In genomic region chr2:17715149-17715767, GRCm38 (mm10) we compare ENCODE assay signal across 24 mouse cellular contexts. TPM values are rescaled to one million over a fixed set of nuclear protein-coding genes. Genes with fewer than 3 reads are reported as not detected.
DNase-seq lines count a peak whose midpoint lies in the region; ATAC-seq and TF ChIP-seq lines count a peak whose summit lies in the region.
"Had no signal": no experiment of that assay in that cellular context is flagged by ENCODE, and none has a peak within 500 bp of the region (broad histone marks: within the 10 kb centered on the region; RNA-seq: fewer than 3 reads in every experiment).

No protein-coding gene starts in this region.

- peaks cover 9% of the 10 kb centered on the region for H3K4me1 ChIP-seq in lung, adult 2 months (ENCODE audit: control insufficient read depth, insufficient read depth, low read length)
- H3K4me1 ChIP-seq in olfactory bulb, adult 2 months (ENCODE audit: control insufficient read depth, insufficient read depth, low read length), result peaks cover 11% of the 10 kb centered on the region
- H3K4me1 ChIP-seq in intestine, postnatal 0 days (replicated peaks; ENCODE audit: control insufficient read depth, insufficient read depth, low read length), result no peaks in the 10 kb centered on the region
- H3K4me1 ChIP-seq: embryonic facial prominence, embryonic 13.5 days; neural tube, embryonic 15.5 days; stomach, embryonic 15.5 days had no signal

- no peaks in the 10 kb centered on the region for H3K27me3 ChIP-seq in intestine, postnatal 0 days (replicated peaks; ENCODE audit: control insufficient read depth, insufficient read depth, low read length)
- H3K27me3 ChIP-seq: embryonic facial prominence, embryonic 13.5 days; heart, embryonic 12.5 days; neural tube, embryonic 15.5 days; stomach, embryonic 15.5 days had no signal

- DNase-seq in layer of hippocampus, adult 2 months (ENCODE audit: low spot score in 2 of 2), result no peak
- DNase-seq in layer of hippocampus, postnatal 25 days (ENCODE audit: extremely low spot score in 1 of 2, low spot score in 1 of 2), result no peak
- DNase-seq in right cerebral cortex, adult 18-20 months, result peak; percentile 31
- DNase-seq in right cerebral cortex, postnatal 10 days (ENCODE audit: low spot score in 2 of 2), result no peak
- peak; percentile 56 for DNase-seq in lung, adult 2 months
- no peak for DNase-seq in ovary, adult 18-20 months (ENCODE audit: low spot score)
- DNase-seq: adrenal gland, postnatal 36 days; B cell, adult 2 months; cerebellum, adult 8-10 months; gastrocnemius, postnatal 36 days; liver; liver, postnatal 0 days; retina, postnatal 1 day; spleen, adult 18-20 months had no signal

- no peaks in the 10 kb centered on the region for H3K9me3 ChIP-seq in intestine, postnatal 0 days (ENCODE audit: control insufficient read depth)
- H3K9me3 ChIP-seq: embryonic facial prominence, embryonic 13.5 days; heart, embryonic 12.5 days; neural tube, embryonic 15.5 days; stomach, embryonic 15.5 days had no signal

- no peak overlapping the region for H3K9ac ChIP-seq in intestine, postnatal 0 days (ENCODE audit: low read depth, low read length)
- H3K9ac ChIP-seq: embryonic facial prominence, embryonic 13.5 days; heart, embryonic 12.5 days; hindbrain, embryonic 14.5 days; liver, postnatal 0 days; neural tube, embryonic 15.5 days; stomach, embryonic 15.5 days had no signal

- H3K27ac ChIP-seq in layer of hippocampus, adult 2 months, result peak overlapping the region; percentile 89
- peak overlapping the region; percentile 65 for H3K27ac ChIP-seq in olfactory bulb, adult 2 months (ENCODE audit: insufficient read depth, low read depth, low read length)
- H3K27ac ChIP-seq in intestine, postnatal 0 days (ENCODE audit: low read depth, low read length), result no peak overlapping the region
- H3K27ac ChIP-seq: embryonic facial prominence, embryonic 13.5 days; hindbrain, embryonic 14.5 days; kidney, postnatal 0 days; neural tube, embryonic 15.5 days; stomach, embryonic 15.5 days had no signal

- no peak for ATAC-seq in intestine, postnatal 0 days
- ATAC-seq: intestine, embryonic 16.5 days; liver, postnatal 0 days had no signal

- no peak for TF ChIP-seq CTCF in layer of hippocampus, adult 2 months (conservative IDR thresholded peaks at IDR 0.05)
- TF ChIP-seq CTCF in lung, adult 2 months (IDR thresholded peaks at IDR 0.05; ENCODE audit: insufficient read depth, low read length), result no peak
- TF ChIP-seq CTCF in olfactory bulb, adult 2 months (IDR thresholded peaks at IDR 0.05; ENCODE audit: insufficient read depth, low read depth, low read length), result no peak
- no peak for TF ChIP-seq CTCF in intestine, postnatal 0 days (IDR thresholded peaks at IDR 0.05; ENCODE audit: low read depth)

- TF ChIP-seq POLR2A in lung, adult 2 months (IDR thresholded peaks at IDR 0.05; ENCODE audit: borderline replicate concordance, extremely low read depth, low read depth, low read length), result no peak
- no peak for TF ChIP-seq POLR2A in olfactory bulb, adult 2 months (IDR thresholded peaks at IDR 0.05; ENCODE audit: insufficient read depth, low read depth, low read length)

- no peak overlapping the region for H3K4me2 ChIP-seq in intestine, postnatal 0 days (replicated peaks; ENCODE audit: low read depth)
- H3K4me2 ChIP-seq: embryonic facial prominence, embryonic 13.5 days; heart, embryonic 12.5 days; hindbrain, embryonic 14.5 days; neural tube, embryonic 15.5 days; stomach, embryonic 15.5 days had no signal

- no peaks in the 10 kb centered on the region for H3K36me3 ChIP-seq in intestine, postnatal 0 days (ENCODE audit: control insufficient read depth, insufficient read depth)
- H3K36me3 ChIP-seq: embryonic facial prominence, embryonic 13.5 days; heart, embryonic 12.5 days; neural tube, embryonic 15.5 days; stomach, embryonic 15.5 days had no signal

- WGBS in lung, adult 2 months, result 59% methylated on average over 9 of the region's 9 CpGs
- WGBS in olfactory bulb, adult 2 months, result 43% methylated on average over 9 of the region's 9 CpGs
- 72% methylated on average over 9 of the region's 9 CpGs for WGBS in intestine, postnatal 0 days

- H3K4me3 ChIP-seq in layer of hippocampus, adult 2 months, result no peak overlapping the region
- no peak overlapping the region for H3K4me3 ChIP-seq in lung, adult 2 months (replicated peaks; ENCODE audit: extremely low read depth, low read depth, low read length)
- H3K4me3 ChIP-seq in olfactory bulb, adult 2 months (ENCODE audit: insufficient read depth, low read depth, low read length), result no peak overlapping the region
- no peak overlapping the region for H3K4me3 ChIP-seq in intestine, postnatal 0 days (ENCODE audit: low read depth, low read length)
- H3K4me3 ChIP-seq: embryonic facial prominence, embryonic 13.5 days; heart, embryonic 12.5 days; myocyte; neural tube, embryonic 15.5 days; stomach, embryonic 15.5 days had no signal

RNA-seq across cellular contexts. Expression of gene Nebl, which starts 16.0 kb away (rescaled TPM):
- 100 to 1,000 TPM; 148 to 159 TPM for total RNA-seq in layer of hippocampus, adult 2 months (2021)
- total RNA-seq in layer of hippocampus, postnatal 25 days (2021), result 100 to 1,000 TPM; 126 to 150 TPM
- polyA plus RNA-seq in lung, adult 2 months (2012; rRNA removed), result 136 and 182 TPM in 2 replicates
- 392 TPM in 1 of 2 replicates, not detected in the other for polyA plus RNA-seq in olfactory bulb, adult 2 months (2012; ENCODE audit: insufficient read depth, insufficient read length, low replicate concordance, missing spikeins)
- polyA plus RNA-seq in intestine, postnatal 0 days (2015; fragmentation: Nextera tagmentation; extraction: Ambion mirVana), result 0.22 and 0.33 TPM in 2 replicates

Comparison
In these comparisons a context has a peak if more than half of its experiments do, and no peak if none do; other contexts are left out.
1. DNase-seq: peak in right cerebral cortex, adult 18-20 months (single experiment) and lung, adult 2 months (single experiment); none in layer of hippocampus, adult 2 months (0 of 2), layer of hippocampus, postnatal 25 days (0 of 2), right cerebral cortex, postnatal 10 days (0 of 2) and ovary, adult 18-20 months (single experiment).